Mouse (Mus musculus): ENCODE measurements around the gene B230104I21Rik. TPM values are rescaled to one million over a fixed set of nuclear protein-coding genes. Genes with fewer than 3 reads are reported as not detected.

B230104I21Rik gene
- polyA plus RNA-seq, 1 experiment from 2014 or later, result not detected

DNA sequence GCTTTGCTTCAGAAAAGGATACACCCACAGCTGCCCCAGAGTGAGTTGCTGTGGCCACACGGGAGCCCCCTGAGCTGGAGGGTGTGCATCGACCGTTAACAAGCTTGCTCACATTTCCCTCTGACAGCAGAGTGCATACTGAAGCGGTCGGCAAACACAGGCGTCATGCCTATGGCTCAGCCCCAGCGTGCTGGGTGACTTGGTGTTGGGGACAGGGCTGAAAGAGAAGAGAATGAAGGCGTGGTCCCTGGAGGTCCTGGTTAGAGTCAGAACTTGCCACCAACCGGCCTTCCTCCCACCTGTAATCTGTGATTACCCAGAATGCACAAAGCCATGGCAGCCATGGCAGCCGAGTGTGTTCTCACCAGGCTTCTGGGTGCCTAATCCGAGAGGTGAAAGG, 22.9 kb downstream of the B230104I21Rik start:
- H3K36me3 ChIP-seq (replicated peaks), result peaks cover 31% of the 10 kb centered on the region
- peaks cover 35% of the 10 kb centered on the region for H3K27me3 ChIP-seq (replicated peaks; ENCODE audit: low read depth, poor library complexity, severe bottlenecking)
- peaks cover 35% of the 10 kb centered on the region for H3K4me1 ChIP-seq
- H3K4me3 ChIP-seq, result no peak overlapping the region
- DNase-seq (ENCODE audit: low spot score), result no peak
- WGBS, result 60% methylated on average over 11 of the region's 11 CpGs
- H3K27ac ChIP-seq (replicated peaks), result peak overlapping the region; percentile 66
- H3K9me3 ChIP-seq, result no peaks in the 10 kb centered on the region

DNA sequence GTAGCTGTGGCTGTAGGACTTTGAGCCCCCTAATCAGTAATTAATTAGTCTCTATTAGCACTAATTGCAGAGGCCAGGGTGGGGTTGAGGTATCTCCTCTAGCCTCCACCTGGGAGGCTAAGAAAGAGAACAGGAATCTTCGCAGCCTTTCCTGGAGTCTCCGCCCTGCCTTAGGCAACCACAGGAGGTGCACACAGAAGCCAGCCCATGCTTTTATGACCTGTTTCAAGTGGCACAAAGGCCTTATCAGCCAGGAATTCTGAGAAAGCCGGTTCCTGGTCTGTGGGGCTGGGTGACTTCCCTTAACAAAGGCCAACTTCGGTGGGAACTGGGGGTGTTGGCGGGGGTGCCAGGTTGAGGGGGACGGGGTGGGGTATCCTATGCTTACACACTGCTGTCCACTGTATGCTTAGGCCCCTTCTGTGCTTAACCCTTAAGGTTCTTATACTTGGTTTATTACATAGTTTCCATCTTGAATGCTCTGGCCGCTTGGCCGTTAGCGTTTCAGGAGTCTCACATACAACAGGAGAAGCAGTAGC, 23.9 kb downstream of the B230104I21Rik start:
- DNase-seq (ENCODE audit: low spot score), result no peak
- no peak overlapping the region for H3K4me3 ChIP-seq
- peaks cover 38% of the 10 kb centered on the region for H3K27me3 ChIP-seq (replicated peaks; ENCODE audit: low read depth, poor library complexity, severe bottlenecking)
- H3K4me1 ChIP-seq, result peaks cover 37% of the 10 kb centered on the region
- H3K27ac ChIP-seq (replicated peaks), result peak overlapping the region; percentile 66
- WGBS, result 84% methylated on average over 9 of the region's 9 CpGs
- H3K9me3 ChIP-seq, result no peaks in the 10 kb centered on the region
- H3K36me3 ChIP-seq (replicated peaks), result peaks cover 32% of the 10 kb centered on the region

DNA sequence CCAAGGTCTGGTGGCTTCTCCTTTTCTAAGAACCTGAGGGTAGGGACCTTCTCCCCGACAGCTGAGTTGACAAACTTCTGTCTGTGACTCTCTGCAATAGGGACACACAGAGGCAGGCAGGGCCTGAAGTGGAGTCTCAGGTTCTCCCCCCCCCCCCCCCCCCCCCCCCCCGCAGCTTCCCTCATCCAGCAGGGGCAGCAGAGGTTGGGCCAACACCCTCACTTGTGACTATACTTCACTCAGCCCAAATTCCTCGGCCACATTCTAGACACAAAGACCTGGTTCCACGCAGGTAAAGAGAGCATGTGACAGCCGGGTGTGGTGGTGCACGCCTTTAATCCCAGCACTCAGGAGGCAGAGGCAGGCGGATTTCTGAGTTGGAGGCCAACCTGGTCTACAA, 24.5 kb downstream of the B230104I21Rik start:
- peaks cover 45% of the 10 kb centered on the region for H3K27me3 ChIP-seq (replicated peaks; ENCODE audit: low read depth, poor library complexity, severe bottlenecking)
- DNase-seq (ENCODE audit: low spot score), result no peak
- WGBS, result 89% methylated on average over 6 of the region's 7 CpGs
- no peaks in the 10 kb centered on the region for H3K9me3 ChIP-seq
- peaks cover 30% of the 10 kb centered on the region for H3K36me3 ChIP-seq (replicated peaks)
- H3K4me1 ChIP-seq, result peaks cover 42% of the 10 kb centered on the region
- no peak overlapping the region for H3K4me3 ChIP-seq
- H3K27ac ChIP-seq (replicated peaks), result peak overlapping the region; percentile 48; the same call in 1 of the 2 replicates

DNA sequence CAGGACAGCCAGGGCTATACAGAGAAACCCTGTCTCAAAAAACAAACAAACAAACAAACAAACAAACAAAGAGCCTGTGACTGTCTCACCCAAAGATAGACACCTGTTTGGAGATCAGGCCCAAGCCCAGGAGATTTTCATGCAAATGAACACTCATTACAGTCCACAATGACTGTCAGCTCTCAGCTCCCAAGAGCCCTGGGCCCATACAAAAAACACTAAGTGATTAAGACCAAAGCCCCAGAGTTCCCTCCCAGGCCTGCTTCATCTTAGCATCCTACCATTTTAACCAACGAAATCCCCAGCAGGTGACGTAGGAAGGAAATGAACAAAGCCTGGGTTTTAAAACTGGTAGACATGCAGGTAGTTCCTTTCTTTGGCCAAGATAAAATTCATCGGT, 24.9 kb downstream of the B230104I21Rik start:
- Histone ChIP-seq H3K9me3 (no peaks in the 10 kb centered on the region), H3K4me3 (no peak overlapping the region), H3K27me3 (replicated peaks; ENCODE audit: low read depth, poor library complexity, severe bottlenecking) (peaks cover 46% of the 10 kb centered on the region), H3K27ac (replicated peaks) (no peak overlapping the region), H3K36me3 (replicated peaks) (peaks cover 29% of the 10 kb centered on the region), H3K4me1 (peaks cover 47% of the 10 kb centered on the region)
- WGBS, result 85% methylated on average over 3 of the region's 3 CpGs
- no peak for DNase-seq (ENCODE audit: low spot score)

DNA sequence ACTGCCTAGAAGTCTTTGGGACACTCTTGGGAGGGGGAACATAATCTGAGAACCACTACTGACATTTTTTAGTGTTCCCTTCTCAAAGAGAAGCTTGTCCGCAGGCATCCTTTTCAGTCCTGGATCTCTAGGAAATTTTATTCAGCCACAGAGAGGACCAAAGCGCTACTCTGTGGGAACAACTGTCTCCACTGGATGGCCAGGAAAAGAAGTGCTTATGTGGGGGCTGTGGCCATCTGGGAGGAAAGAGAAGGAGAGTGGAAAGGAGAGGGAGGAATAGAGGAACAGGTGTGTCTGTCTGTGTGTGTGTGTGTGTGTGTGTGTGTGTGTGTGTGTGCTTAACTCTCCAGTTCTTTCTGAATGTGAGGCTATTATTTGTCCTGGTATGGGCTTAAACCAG, 28.8 kb downstream of the B230104I21Rik start:
- no peak for DNase-seq (ENCODE audit: low spot score)
- H3K4me3 ChIP-seq, result no peak overlapping the region
- H3K4me1 ChIP-seq, result peaks cover 60% of the 10 kb centered on the region
- no peak overlapping the region for H3K27ac ChIP-seq (replicated peaks)
- peaks cover 62% of the 10 kb centered on the region for H3K27me3 ChIP-seq (replicated peaks; ENCODE audit: low read depth, poor library complexity, severe bottlenecking)
- peaks cover 36% of the 10 kb centered on the region for H3K36me3 ChIP-seq (replicated peaks)
- WGBS, result 87% methylated on average over 2 of the region's 2 CpGs
- no peaks in the 10 kb centered on the region for H3K9me3 ChIP-seq

DNA sequence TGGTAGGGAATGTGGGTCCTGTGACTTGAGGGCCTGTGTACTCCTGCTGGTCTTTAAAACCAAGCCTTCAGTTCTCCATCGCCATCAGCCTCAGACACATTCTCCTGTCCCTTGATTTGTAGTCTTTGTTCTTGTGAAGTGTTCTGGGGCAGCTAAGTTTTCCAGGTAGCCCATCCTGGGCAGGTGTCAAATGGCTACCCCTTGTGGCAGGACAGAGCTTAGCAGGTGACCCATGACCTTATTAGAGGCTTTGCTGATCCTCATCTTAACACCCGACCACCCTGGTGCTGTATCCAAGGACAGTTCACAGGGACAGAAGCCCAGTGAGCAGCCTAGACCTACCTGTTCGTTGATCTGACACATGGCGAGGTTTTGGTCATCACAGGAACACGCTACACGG, 30.9 kb downstream of the B230104I21Rik start:
- H3K4me1 ChIP-seq, result peaks cover 70% of the 10 kb centered on the region
- H3K4me3 ChIP-seq, result no peak overlapping the region
- no peak overlapping the region for H3K27ac ChIP-seq (replicated peaks)
- no peak for DNase-seq (ENCODE audit: low spot score)
- 85% methylated on average over 6 of the region's 6 CpGs for WGBS
- H3K27me3 ChIP-seq (replicated peaks; ENCODE audit: low read depth, poor library complexity, severe bottlenecking), result peaks cover 74% of the 10 kb centered on the region
- peaks cover 36% of the 10 kb centered on the region for H3K36me3 ChIP-seq (replicated peaks)
- H3K9me3 ChIP-seq, result no peaks in the 10 kb centered on the region

DNA sequence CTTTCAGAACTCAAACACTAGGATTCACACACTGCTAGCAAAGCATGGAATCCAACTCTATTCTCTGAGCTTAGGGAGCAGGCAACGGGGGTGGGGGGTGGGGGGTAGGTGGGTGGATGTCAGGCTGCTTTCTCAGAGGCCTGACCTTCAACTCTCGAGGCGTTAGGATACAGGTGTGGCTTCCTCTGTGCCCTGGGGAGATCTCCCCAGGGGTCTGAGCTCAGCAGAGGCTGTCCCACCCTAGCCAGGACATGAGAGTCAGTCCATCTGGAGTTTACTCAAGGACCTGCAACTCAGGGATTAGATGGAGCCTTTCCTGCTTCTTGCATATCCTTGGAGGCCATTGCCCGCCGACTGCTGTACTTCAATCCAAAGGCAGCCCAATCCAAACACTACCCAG, 33.2 kb downstream of the B230104I21Rik start:
- WGBS, result 76% methylated on average over 5 of the region's 5 CpGs
- DNase-seq (ENCODE audit: low spot score), result no peak
- Histone ChIP-seq H3K4me1 (peaks cover 67% of the 10 kb centered on the region), H3K4me3 (no peak overlapping the region), H3K9me3 (no peaks in the 10 kb centered on the region), H3K27me3 (replicated peaks; ENCODE audit: low read depth, poor library complexity, severe bottlenecking) (peaks cover 77% of the 10 kb centered on the region), H3K36me3 (replicated peaks) (peaks cover 27% of the 10 kb centered on the region), H3K27ac (replicated peaks) (no peak overlapping the region)

DNA sequence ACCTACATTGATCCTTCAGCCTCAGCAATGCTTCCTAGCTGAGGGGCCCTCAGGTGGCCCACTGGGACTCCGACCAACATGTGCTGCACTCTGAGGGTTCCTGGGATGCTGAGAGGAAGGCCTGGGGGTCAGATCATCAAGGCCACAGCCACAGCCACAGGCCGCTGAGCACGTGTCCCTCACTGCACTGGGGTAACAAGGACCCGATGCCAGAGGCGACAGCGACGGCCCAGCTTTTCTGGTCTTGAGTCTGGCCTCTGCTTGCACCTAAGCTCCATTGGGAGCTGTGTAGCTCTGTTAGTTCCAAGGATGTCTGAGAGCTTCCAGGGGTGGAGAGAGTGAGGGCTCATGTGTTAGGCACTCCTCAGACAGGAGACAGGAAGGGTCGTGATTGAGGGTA, 34.9 kb downstream of the B230104I21Rik start:
- H3K27me3 ChIP-seq (replicated peaks; ENCODE audit: low read depth, poor library complexity, severe bottlenecking), result peaks cover 68% of the 10 kb centered on the region
- WGBS, result 71% methylated on average over 8 of the region's 8 CpGs
- H3K27ac ChIP-seq (replicated peaks), result peak overlapping the region; percentile 73
- H3K9me3 ChIP-seq, result no peaks in the 10 kb centered on the region
- H3K4me1 ChIP-seq, result peaks cover 58% of the 10 kb centered on the region
- H3K36me3 ChIP-seq (replicated peaks), result peaks cover 15% of the 10 kb centered on the region
- no peak for DNase-seq (ENCODE audit: low spot score)
- no peak overlapping the region for H3K4me3 ChIP-seq

DNA sequence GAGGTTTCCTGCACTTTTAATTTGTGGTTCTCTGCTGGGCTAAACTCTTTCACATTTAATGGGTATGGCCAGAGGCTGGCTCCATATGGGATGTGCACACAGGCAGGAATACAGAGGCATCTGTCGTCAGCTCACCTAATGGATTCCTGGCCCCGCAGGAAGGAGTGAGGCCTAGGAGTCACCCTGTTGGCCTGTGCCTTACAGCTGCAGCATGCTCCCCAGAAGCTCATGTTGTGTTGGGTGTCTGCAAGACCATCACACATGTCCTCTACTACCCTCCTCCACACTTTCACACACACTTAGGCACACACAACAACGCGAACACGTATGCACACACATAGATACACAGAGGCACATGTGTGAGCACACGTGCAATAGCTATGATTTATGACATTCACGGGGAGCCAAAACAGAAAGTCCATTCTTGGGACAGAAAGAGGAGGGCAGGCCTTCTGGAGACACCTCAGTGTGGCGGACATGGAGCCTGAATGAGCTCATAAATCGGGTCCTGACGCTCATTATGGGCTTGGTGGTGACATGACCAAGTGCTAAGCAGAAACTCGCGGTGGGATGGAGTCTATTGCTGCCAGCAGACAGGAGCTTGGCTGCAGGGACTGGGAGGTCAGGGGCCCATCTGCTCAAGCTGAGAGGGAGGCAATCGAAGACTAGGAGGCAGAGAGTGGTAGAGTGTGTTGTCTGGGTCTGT, 35.8 kb downstream of the B230104I21Rik start:
- H3K4me3 ChIP-seq, result no peak overlapping the region
- H3K4me1 ChIP-seq, result peaks cover 53% of the 10 kb centered on the region
- H3K27ac ChIP-seq (replicated peaks), result peak overlapping the region; percentile 44; the same call in 1 of the 2 replicates
- H3K27me3 ChIP-seq (replicated peaks; ENCODE audit: low read depth, poor library complexity, severe bottlenecking), result peaks cover 68% of the 10 kb centered on the region
- WGBS, result 79% methylated on average over 13 of the region's 13 CpGs
- H3K36me3 ChIP-seq (replicated peaks), result peaks cover 8% of the 10 kb centered on the region
- DNase-seq (ENCODE audit: low spot score), result no peak
- no peaks in the 10 kb centered on the region for H3K9me3 ChIP-seq

DNA sequence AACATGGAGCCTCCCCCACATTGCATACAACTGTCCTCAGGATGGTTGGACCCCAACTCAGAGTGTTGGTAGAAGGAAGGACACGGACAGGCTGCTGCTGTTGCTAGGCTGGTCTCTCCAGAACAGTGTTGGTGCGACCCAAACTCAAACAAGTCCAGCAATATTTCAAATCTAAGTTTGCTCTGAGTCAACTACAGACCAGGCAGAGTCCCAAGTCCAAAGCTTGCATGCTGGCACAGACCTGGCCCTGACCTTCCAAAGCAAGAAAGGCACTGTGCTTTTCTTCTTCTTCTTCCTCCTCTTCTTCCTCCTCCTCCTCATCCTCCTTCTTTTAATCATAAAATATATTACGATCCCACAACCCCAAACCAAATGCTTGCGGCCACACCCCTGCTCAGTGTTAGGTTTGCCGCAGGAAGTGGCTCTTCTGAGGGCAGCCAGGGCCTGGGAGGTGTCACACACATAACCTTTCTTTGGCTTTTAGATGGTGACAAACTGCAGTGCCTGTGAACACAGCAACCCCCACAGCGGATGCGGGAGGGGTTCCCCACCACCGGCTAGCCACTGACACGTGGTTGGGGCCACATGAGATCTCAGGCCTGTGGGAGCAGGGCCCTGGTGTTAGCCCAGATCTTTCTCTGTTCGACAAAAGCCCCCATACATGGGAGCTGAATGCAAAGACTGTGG, 40.2 kb downstream of the B230104I21Rik start:
- peaks cover 27% of the 10 kb centered on the region for H3K4me1 ChIP-seq
- no peak overlapping the region for H3K4me3 ChIP-seq
- no peaks in the 10 kb centered on the region; the same call in 1 of the 2 replicates for H3K36me3 ChIP-seq (replicated peaks)
- H3K27me3 ChIP-seq (replicated peaks; ENCODE audit: low read depth, poor library complexity, severe bottlenecking), result peaks cover 29% of the 10 kb centered on the region
- WGBS, result 88% methylated on average over 10 of the region's 10 CpGs
- H3K9me3 ChIP-seq, result no peaks in the 10 kb centered on the region
- H3K27ac ChIP-seq (replicated peaks), result no peak overlapping the region; the same call in 1 of the 2 replicates
- DNase-seq (ENCODE audit: low spot score), result no peak

DNA sequence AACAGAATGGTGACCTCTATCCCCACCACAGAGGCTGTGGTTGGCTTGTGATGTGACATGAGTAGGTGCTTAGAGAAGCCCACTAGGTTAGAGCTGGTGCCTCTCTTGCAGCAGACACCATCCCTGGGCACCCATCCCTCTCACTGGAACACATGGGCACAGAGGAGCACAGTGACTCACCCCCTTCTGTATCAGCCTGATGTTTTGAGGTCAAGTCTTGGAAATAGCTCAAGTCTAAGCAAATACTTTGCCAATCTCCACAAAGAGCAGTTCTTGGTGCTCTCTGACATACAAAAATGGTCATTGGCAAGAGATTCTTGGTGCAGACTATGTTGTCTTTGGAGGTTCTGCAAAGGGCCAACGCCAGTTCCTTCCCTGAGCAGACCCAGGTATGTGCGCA, 42.9 kb downstream of the B230104I21Rik start:
- DNase-seq (ENCODE audit: low spot score), result no peak
- peaks cover 4% of the 10 kb centered on the region; the same call in 1 of the 2 replicates for H3K4me1 ChIP-seq
- H3K27me3 ChIP-seq (replicated peaks; ENCODE audit: low read depth, poor library complexity, severe bottlenecking), result peaks cover 7% of the 10 kb centered on the region; the same call in 1 of the 2 replicates
- H3K4me3 ChIP-seq, result no peak overlapping the region
- 90% methylated on average over 2 of the region's 2 CpGs for WGBS
- H3K9me3 ChIP-seq, result no peaks in the 10 kb centered on the region
- no peak overlapping the region for H3K27ac ChIP-seq (replicated peaks)
- H3K36me3 ChIP-seq (replicated peaks), result no peaks in the 10 kb centered on the region

DNA sequence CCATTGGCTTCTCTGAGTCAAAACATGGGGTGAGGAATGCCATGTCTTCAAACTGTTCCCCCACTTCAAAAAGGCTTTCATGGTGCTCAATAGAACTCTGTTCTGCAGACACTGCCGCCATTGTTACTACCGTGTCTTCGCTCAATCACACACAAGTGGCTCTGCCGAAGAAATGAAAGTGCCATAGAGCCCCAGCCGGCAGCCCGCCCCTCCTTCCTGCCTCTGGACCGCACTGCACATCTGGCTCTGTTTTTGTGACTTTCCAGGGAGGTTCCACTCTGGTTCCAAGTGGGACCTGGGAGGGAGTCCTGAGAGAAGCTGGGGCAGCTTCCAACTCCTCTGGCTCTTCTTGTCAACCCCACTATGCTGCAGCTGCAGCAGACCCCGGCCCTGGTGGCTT, 49.3 kb downstream of the B230104I21Rik start:
- 34% methylated on average over 8 of the region's 8 CpGs for WGBS
- H3K4me1 ChIP-seq, result peaks cover 62% of the 10 kb centered on the region
- H3K36me3 ChIP-seq (replicated peaks), result no peaks in the 10 kb centered on the region
- H3K9me3 ChIP-seq, result no peaks in the 10 kb centered on the region
- peak overlapping the region; percentile 83 for H3K27ac ChIP-seq (replicated peaks)
- peak; percentile 65 for DNase-seq (ENCODE audit: low spot score)
- peaks cover 10% of the 10 kb centered on the region; the same call in 1 of the 2 replicates for H3K27me3 ChIP-seq (replicated peaks; ENCODE audit: low read depth, poor library complexity, severe bottlenecking)
- H3K4me3 ChIP-seq, result no peak overlapping the region

Data from embryonic facial prominence, embryonic 10.5 days (tissue).